Mouse (Mus musculus): ENCODE results near the gene Hadh.

DNA sequence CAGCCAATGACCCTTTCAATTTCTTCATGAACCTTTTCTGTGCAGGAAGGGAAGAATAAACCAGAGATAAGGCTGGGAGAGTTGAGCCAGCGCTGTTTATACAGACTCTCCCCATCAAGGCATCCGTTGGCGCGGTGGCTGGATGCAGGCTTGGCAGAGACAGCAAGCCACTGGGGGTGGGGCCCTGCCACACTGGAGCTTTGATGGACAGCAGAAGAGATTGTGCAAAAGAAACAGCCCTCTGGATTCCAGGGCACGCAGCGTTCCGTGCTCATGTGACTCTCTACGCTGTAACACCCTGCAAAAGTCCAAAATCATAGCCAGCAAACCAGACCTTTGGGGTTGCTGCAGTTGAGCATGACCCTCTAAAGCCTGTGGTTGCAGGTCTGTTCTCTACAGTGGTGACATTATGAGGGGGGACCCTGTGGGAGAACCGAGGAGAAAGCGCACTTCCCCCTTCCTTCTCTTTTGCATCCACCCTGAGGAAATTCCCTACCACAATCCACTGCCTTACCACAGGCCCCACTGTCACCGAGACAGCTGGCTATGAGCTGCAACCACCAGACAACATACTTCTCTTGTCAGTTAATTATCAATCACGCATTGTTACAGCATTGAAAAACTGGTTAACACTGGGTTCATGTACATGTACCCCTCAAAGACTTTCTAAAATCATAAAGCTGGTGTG, 23.8 kb upstream of the Hadh start:
- TF ChIP-seq CTCF (IDR thresholded peaks at IDR 0.05; ENCODE audit: low read depth, low read length): no peak
- TF ChIP-seq TAL1 (conservative IDR thresholded peaks at IDR 0.05; ENCODE audit: low read depth, low read length): no peak
- no peak for TF ChIP-seq GATA1 (IDR thresholded peaks at IDR 0.05; ENCODE audit: borderline replicate concordance, low read length)
- no peak for TF ChIP-seq POLR2AphosphoS5 (IDR thresholded peaks at IDR 0.05; ENCODE audit: insufficient replicate concordance, low read depth, low read length)
- TF ChIP-seq GATA2 (IDR thresholded peaks at IDR 0.05; ENCODE audit: borderline replicate concordance, low read depth, low read length): no peak
